Mouse (Mus musculus) mouse embryonic stem cell (cell line): ENCODE measurements around the gene Celf2.

Experiments
- in situ Hi-C, 2 experiments: fragments of 300-500 bp; cut with MboI; formaldehyde crosslinking; loops; 1 replicate in 1 of 2; 3 replicates in 1 of 2; pipeline ENCODE4 v1.14.3; 2019 to 2020; ENCODE audit warnings: low sequenced_read_pairs in 2 of 2, low pct_unique_long_range_greater_than_20kb in 1 of 2, mixed read lengths in 1 of 2; ENCODE audit not compliant: unreplicated experiment in 1 of 2

The Celf2 gene

DNA sequence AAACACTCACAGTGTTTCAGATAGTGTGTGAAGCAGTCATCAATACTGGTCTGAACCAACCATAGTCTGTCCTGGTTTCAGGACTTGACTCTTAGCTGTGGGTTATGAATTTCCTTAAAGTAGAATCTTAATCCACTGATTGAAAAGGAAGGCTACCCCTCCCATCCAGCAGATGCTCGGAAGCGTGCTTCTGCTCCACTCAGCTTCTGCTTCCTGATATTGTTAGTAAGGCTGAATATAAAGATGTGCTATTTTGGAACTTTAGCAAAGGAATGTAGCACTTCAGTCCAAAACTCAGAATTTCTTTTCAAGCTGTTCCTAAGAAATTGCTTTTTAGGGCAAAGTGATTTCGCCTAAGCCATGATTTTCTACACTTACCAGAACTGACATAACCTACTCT, 108.8 kb downstream of the Celf2 start:
- in situ Hi-C loops, result no loop called here

DNA sequence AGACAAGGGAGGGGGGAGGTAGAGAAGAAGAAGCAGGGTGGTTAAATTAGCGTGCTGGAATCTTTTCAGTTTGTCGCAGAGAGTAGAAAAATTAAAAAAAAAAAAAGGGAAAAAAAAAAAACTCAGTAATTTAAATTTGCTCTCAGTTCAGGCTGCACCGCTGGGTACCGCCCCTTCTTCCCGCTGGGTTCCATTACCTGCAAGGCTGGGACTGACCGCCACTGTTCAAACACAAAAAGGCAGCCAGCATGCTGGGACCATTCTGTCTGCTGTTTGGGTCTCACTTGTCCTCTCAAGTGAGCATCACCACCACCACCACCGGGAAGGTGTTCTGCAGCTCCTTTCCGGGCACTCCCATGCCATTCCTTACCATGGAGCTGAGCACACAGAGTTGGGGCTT, 113.4 kb downstream of the Celf2 start:
- in situ Hi-C loops, result no loop called here

DNA sequence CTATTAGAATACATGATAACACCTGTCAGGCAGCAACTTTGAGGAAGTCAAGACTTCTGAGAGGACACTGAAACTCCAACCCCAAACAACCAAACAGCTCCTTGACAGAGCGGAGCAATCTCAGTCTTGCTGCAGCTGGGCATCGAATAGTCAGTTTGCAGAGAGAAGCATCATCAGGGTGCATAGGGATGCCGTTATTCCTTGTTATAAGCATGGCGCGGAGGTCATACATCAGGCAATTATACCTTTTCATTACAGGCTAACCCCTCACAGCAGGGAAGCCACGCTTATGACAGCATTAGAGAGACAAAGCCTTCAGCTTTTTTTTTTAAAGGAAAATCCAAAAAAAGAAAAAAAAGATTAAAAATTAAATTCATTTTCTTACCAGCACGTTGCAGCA, 113.9 kb downstream of the Celf2 start:
- in situ Hi-C loops, result no loop called here

DNA sequence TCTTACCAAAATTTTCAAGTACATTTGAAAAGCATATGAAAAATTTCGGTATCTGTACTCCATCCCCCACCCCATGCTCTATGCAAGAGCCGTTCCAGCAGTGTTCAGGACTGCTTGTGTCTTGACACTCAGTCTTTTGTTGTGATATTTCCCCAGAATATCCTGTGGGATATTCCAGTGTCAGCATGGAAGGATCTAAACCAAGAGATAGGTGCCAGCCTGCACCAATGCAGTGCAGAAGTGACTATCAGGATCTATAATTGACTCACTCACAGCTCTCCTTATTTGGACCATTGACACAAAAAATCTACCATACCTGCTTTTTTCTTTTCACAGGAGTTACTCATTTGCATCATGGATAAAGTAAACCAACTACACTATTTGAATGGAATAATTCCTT, 116.9 kb downstream of the Celf2 start:
- in situ Hi-C loops, result no loop called here

DNA sequence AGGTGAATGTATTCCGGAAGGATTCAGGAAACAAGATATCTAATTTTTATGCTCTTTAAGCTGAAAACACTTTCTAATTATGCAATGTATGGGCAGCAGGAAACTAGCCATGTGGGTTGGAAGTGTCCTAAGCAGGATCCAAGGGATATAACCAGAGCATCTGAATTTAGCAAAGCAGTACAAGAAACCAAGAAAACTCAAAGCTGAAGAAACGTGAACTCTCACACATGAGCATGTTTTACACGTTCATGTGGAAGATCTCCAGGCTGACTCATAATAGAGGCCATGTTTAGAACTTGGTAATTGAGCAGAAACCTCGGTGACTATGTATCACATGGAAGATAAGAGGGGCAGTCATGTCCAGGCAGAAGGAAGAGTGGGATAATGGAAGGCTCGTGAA, 120.1 kb downstream of the Celf2 start:
- in situ Hi-C loops, result no loop called here

DNA sequence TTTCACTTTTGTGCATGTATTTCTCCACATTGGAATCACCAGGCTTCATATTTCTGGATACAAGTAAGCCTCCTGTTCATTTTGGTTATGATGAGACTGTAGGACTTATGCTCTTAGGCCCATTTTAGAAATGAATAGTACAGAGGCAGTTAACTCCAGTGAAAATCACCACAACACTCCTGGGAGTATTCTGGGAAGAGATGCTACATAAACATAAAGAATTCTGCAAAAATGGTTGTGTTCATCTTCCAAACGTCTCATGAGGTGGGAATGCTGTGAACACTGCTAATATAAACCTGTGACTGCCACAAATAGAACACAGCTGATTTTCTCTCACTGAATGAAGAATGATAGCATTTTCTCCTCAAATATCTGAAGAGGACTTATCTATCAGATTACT, 130.6 kb downstream of the Celf2 start:
- in situ Hi-C loops, result no loop called here

DNA sequence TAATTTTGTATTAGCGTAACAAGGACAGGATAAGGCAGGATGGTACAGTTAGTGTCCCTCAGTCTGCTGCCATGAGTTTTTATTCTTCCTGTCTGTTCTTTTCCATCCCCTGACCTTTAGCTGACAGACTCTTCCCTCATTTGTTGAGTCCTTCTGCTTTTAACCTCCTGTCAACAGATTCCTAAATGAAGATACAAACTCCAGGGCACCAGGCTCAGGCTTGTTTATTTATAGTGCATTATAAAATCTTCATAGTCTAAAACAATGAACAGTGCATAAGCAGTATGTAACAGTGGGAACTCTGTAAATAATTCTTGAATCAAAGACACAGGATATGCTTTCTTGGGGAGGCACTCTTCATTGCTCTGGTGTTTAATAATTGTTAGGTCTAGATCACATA, 131.5 kb downstream of the Celf2 start:
- in situ Hi-C loops, result no loop called here

DNA sequence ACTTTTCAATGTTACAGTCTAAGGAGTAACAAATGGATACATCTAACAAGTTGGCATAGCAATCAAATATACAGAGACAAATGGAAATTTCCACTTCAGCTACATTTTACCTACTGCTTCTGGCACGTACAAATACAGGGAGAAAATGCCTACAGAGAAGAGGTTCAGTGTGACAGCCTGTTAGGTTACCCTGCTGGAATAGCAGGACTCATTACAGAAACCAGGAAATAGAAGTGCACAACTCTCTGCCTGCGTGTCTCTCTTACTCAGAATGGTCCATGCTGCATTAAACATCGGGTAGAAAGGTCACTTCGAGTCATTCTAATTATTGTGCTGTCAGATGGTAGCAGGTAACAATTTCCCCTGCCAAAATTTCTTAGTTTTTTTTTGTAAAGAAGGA, 141.6 kb downstream of the Celf2 start:
- in situ Hi-C loops, result no loop called here

DNA sequence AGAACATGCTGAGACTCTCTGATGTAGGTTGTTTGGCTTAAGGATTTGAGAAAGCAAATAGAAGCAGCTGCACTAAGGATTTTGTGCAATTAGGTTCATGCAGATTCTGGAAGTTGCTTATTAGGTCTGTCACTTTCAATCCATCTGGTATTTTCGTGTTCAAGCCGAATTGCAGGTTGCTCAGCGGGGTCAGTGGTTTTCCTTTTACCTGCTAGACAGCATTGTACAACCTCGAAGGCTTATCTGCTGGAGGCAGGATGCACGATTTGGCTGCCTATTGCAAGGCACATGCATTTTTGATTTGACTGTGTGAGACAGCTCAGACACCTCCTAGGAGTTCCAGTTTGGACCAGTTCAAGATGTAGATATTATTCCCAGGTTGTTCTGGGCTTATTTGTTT, 149.8 kb downstream of the Celf2 start:
- in situ Hi-C loops, result no loop called here

DNA sequence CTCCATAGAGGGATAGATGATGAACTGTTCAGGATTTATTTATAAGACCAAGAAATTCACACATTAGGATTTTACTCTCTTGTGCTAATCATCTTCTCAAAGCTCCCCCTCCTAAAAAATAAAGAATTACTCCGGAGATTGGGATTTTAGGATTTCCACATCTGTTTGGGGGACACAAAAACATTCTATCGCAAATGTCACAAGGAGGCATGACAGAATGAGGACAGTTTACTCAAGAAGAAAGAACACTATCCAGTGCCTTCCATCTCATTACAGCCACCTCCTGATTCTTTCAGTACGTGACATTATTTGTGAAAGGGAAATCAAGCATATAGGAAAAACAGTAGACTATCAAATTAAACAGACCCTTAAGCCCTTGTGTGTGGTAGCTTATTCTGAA, 150.5 kb downstream of the Celf2 start:
- in situ Hi-C loops, result no loop called here

DNA sequence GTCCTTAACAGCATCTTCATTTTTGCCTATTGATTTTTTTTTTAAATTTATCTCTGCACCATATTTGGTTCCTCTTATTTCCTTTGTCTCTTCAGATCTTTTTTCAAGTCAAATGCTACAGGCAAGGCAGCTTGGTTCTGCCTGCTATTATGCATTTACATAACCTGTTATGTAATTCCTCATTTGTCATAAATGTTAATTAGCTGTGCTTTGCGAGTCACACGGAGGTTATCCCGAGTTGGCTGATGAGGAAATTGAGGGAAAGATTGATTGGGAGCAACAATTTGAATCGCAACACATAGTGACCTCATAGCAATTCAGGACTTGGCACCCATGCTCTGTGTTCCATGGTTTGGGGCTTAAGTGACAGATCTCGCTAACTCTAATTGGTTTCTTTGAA, 158.1 kb downstream of the Celf2 start:
- in situ Hi-C loops, result no loop called here

DNA sequence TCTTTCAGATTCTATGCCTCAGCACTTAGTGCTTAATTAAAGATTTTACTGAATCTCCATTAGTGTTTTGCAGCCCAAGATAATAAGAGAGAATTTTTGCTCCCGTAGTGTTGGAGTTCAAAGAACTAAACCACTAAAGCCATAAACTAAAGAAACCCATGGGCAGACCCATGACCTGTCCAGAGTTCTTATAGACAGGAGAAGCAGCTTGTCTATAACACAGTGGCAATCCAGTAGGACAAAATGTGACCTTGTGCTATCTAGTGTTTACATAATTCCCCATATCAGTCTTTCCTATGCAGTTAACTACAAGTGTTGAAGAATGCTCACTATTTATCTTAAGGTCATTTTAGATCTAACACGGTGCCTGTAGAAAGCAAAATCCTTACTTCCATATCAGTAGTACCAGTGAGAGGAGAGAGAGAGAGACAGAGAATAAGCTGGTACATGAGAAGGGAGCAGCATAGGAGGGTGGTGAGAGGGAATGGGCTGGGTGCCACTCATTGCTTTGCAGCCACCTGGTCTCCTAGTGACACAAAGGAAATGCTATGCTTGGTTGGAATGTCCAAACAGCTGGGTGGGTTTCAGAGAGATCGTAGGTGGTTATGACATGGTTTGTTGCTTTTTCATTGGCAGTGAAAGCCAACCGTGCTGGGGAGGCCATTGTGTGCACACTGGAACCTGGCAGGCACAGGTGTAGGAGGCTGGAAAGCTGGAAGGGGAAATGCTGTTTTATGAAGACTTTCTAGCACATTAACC, 162.5 kb downstream of the Celf2 start:
- in situ Hi-C loops, result no loop called here

DNA sequence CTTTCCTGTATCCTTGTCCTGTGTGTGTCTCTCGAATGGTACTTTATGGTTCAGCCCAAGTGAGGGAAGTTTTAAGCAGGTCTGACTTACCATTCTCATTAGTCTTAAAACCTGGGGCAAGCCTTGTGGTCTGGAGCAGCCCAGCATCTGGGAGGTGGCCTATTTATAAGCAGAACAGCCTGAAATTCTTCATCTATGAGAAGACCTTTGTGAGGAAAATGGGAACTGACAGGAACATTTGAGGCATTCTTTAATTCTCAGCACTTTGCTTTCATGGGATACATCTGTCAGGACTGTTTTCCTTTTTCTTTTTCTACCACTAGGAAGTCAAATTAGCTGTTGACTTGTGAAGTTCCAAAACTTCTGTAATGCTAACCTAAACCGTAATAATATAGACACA, 164.4 kb downstream of the Celf2 start:
- in situ Hi-C loops, result no loop called here

DNA sequence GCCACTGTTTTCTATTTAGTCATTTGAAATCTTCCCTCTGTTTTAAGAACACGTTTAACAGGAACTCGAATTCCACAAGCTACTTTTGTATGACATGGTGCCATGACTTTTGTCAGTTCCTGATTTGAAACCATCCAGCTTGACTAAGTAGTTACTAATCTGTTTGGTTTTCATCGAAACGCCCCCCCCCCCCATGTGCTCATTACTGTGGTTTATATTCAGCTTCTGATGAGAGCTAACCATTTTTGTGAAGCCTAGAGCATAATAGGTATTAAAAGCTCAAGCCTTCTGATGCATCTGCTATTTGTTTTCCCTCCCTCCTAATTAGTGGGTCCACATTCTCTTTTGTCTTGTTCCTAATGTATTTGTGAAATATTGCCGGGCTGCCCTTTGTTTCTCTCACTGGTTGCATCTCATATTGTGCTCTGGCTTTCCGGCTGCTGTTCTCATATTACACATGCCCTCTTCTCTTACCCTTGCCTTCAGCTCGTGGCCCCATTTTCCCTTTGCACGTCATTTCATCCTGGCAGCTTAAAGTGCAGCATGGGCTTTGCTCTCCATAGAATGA, 166.4 kb downstream of the Celf2 start:
- in situ Hi-C loops, result no loop called here

DNA sequence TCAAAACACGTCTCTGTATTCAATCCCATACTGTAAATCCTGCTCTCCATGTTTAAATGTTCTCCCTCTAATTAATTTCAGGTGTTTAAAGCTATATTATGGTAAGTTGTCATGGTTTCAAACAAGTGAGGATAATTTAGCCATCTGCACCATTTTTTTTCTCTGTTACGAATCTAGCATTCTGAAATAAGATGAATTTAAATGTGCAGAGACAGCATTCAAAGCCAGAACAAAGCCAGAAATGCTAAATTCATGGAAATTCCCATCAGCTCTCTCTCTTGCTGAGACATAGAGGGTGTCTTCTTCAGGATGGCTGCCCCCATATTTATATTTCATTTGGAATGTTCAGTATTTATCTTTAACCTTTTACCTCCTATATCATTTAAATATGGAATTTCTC, 174.5 kb downstream of the Celf2 start:
- in situ Hi-C loops, result no loop called here

DNA sequence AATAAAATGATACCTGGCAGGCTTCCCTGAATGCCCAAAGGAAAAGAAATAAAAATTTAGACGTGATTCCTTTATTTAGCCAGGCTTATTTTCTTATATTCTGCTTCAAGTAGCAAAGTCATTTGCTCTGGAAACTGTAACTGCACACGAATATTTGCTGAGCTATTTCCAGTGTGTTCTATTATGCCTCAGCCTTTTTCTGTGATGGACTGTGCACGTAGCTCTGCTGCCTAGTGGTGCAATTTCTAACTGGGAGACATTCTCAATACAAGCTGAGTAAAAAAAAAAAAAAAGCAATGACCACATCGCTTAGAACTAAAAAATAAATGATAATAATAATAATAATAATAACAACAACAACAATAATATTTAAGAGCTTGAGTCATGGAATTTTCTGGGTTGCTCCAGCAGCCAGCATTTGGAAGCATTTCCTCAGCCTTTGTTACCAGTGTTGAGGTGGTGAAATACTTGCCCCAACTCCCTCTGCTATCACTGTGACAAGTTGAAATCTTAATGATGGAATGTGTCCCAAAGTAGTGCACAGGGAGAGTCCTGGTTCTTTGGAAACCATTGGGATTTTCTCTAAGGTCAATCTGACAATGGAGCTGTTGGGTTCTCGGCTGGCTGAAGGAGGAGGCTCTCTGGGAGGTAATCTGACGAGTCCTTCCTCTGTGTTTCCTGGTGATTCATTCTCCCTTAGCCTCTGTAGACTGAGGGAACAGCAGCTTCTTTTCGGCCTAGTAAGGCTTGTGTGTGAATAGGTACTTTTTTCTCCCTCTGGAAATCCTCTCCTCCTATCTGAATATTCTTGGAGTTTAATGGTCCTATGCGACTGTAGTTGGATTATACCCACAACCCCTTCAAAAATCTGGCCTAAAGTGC, 181.1 kb downstream of the Celf2 start:
- in situ Hi-C loops, result no loop called here

DNA sequence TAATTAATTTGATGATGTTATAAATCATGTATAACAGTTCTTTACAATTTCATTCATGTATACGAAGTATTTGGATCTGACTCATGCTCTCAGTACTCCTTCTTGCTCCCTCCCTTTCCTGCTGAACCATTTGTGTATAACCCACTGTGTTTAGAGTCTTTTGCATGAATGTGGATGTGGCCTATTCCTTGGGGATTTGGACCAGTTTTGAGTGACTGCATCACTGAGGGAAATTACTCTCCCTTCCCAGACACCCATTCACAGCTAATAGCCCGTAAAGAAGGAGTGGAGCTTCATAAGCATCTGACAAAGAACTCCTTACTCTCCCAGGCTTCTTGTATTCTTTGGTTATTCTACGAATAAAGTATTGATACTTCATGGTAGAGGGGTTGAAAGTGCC, 189.6 kb downstream of the Celf2 start:
- in situ Hi-C loops, result no loop called here

DNA sequence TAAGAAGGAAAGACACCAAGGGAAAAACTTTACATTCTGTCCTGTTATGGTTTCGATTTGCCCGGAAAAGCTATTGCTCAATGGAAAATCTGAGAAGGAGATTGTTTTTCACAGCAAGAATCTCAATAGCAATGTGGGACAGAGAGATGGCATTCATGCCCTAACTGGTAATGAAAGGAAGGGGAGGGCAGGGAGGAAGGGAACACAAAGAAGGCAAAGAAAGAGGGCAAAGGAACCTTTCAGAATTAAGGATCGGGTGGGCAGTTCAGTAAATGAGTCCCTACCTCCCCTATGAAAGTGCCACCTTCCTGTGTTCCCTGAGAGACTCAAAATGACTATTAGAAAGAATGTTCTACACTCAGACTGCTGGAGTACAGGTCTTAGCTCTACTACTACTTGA, 197.6 kb downstream of the Celf2 start:
- in situ Hi-C loops, result no loop called here

DNA sequence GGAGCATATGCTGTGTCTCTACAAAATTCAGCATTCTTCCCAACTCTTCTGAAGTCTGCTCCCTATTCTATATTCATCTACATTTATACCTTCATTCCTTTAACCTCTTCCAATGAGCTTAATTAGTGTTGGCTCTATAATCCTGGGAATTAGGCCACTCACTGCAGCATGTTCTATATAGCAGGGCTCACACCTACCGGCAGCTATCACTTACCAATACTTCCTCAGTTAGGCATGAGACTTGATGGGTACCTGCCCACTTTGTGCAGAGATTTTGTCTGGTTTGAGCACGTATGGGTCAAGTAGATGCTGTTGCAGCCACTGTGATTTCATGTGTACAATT, 198.6 kb downstream of the Celf2 start:
- in situ Hi-C loops, result no loop called here
